Mouse (Mus musculus) hindbrain, embryonic 15.5 days (tissue): ENCODE measurements around the gene Gpatch3. TPM values are rescaled to one million over a fixed set of nuclear protein-coding genes. Genes with fewer than 3 reads are reported as not detected.

Source experiments
- ATAC-seq: fragments of 200-750 bp; cut with Nextera tagmentation; 2 replicates; pipeline ENCODE4 v1.8.0; 2017; ENCODE audit warnings: low read depth, moderate number of reproducible peaks, moderate TSS enrichment; ENCODE audit not compliant: low FRiP score
- H3K27ac ChIP-seq: fragments of 300-500 bp; sonication (generic); replicated peaks from 2 replicates; pipeline ENCODE4 v1.5.1; 2015; ENCODE audit warnings: mild to moderate bottlenecking, inconsistent platforms
- H3K27me3 ChIP-seq: fragments of 300-500 bp; sonication (generic); 2 replicates; pipeline ENCODE4 v1.6.1; 2015; ENCODE audit warnings: control low read depth, inconsistent platforms
- H3K36me3 ChIP-seq: fragments of 300-500 bp; sonication (generic); 2 replicates; pipeline ENCODE4 v1.6.1; 2015; ENCODE audit warnings: control low read depth, inconsistent platforms
- H3K4me1 ChIP-seq: fragments of 300-500 bp; sonication (generic); replicated peaks from 2 replicates; pipeline ENCODE4 v1.6.1; 2015; ENCODE audit warnings: control low read depth, inconsistent platforms
- H3K4me2 ChIP-seq: fragments of 300-500 bp; sonication (generic); 2 replicates; pipeline ENCODE4 v1.6.1; 2015; ENCODE audit warnings: moderate library complexity, mild to moderate bottlenecking, inconsistent platforms
- H3K4me3 ChIP-seq: fragments of 300-500 bp; sonication (generic); 2 replicates; pipeline ENCODE4 v1.5.1; 2015; ENCODE audit warnings: mild to moderate bottlenecking, inconsistent platforms
- H3K9ac ChIP-seq: fragments of 300-500 bp; sonication (generic); 2 replicates; pipeline ENCODE4 v1.6.1; 2015; ENCODE audit warnings: inconsistent platforms
- H3K9me3 ChIP-seq: fragments of 300-500 bp; sonication (generic); 2 replicates; pipeline ENCODE4 v1.6.1; 2016; ENCODE audit warnings: control low read depth, inconsistent platforms
- WGBS: fragments of 180-500 bp; shearing (Covaris S2); methylation state at CpG from one replicate; pipeline ENCODE4 v1.1.7; 2015; 5-methylcytosine and 5-hydroxymethylcytosine counted together
- polyA plus RNA-seq: library from polyadenylated mRNA; unstranded; fragments of >200 nt; fragmentation: Nextera tagmentation; extraction: Ambion mirVana; gene quantifications from 2 replicates; pipeline ENCODE4 v1.2.1, GENCODE M21; 2015

Gene Gpatch3
- polyA plus RNA-seq, 1 experiment from 2014 or later: 8.6 TPM

DNA sequence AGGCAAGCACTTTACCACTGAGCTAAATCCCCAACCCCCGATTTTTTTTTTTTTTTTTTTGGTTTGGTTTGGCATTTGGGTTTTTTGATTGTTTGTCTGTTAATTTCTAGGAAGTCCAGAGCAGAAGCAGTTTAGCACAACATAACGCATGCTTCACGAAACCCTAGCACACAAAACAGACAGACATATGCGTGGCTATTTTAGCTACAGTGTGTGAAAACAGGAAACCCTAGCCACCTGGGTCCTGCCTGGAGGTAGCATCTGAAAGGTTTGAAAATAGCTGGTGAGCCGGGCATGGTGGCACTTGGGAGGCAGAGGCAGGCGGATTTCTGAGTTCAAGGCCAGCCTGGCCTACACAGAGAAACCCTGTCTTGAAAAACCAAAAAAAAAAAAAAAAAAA is 21.5 kb downstream of the Gpatch3 start:
- Histone ChIP-seq H3K4me3 (no peak overlapping the region), H3K27me3 (peaks cover 32% of the 10 kb centered on the region), H3K4me1 (peaks cover 13% of the 10 kb centered on the region), H3K9ac (no peak overlapping the region), H3K9me3 (no peaks in the 10 kb centered on the region), H3K36me3 (peaks cover 8% of the 10 kb centered on the region), H3K27ac (no peak overlapping the region), H3K4me2 (no peak overlapping the region)
- no peak for ATAC-seq
- 89% methylated on average over 6 of the region's 6 CpGs for WGBS

DNA sequence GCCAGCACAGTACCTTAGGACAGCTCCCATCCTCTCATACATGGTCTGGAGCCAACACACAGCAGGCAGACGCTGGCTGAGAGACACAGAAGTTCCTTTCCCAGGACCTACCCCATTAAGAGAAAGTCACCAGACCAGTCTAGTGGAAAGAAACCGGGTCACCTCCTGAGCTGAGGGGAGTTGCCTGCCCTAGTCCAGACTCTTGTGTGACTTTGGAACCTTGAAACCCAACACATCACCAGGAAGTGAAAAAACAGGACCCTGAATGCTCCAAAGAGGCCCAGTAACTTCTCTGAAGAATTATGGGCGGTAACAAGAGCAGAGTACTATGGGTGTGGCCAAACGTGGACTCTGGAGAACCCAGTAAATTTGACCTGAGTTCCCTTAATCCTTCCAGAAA is 24.1 kb downstream of the Gpatch3 start:
- H3K36me3 ChIP-seq: peaks cover 2% of the 10 kb centered on the region; the same call in 1 of the 2 replicates
- H3K9me3 ChIP-seq: no peaks in the 10 kb centered on the region
- H3K9ac ChIP-seq: no peak overlapping the region
- WGBS: 49% methylated on average over 4 of the region's 4 CpGs
- peaks cover 16% of the 10 kb centered on the region for H3K4me1 ChIP-seq
- no peak for ATAC-seq
- H3K27me3 ChIP-seq: peaks cover 51% of the 10 kb centered on the region
- no peak overlapping the region for H3K27ac ChIP-seq
- no peak overlapping the region for H3K4me3 ChIP-seq
- H3K4me2 ChIP-seq: no peak overlapping the region

DNA sequence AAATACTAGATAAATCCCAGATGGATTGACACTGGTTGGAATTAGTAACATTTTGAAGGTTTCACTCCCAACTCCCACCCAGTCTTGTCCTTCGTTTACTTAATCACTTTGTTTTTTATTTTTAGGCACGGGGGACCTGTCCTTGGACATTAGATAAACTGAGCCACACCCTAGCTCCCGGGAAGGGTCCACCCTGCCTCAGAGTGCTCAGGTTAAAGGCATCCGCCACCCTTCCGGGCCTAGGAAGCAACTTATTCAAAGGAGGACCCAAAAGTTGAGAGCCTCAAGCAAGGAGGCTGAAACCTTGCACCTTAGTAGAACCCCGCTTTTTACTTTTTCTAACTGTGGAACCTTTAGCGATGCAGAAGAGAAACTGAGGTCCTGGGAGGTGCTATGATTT is 24.6 kb downstream of the Gpatch3 start:
- peak overlapping the region; percentile 34; the same call in 1 of the 2 replicates for H3K9ac ChIP-seq
- peaks cover 51% of the 10 kb centered on the region for H3K27me3 ChIP-seq
- H3K27ac ChIP-seq: no peak overlapping the region
- peak overlapping the region; percentile 46 for H3K4me3 ChIP-seq
- peaks cover 7% of the 10 kb centered on the region; the same call in 1 of the 2 replicates for H3K36me3 ChIP-seq
- WGBS: 35% methylated on average over 7 of the region's 7 CpGs
- ATAC-seq: no peak
- H3K9me3 ChIP-seq: no peaks in the 10 kb centered on the region
- H3K4me1 ChIP-seq: peaks cover 16% of the 10 kb centered on the region
- peak overlapping the region; percentile 89 for H3K4me2 ChIP-seq

DNA sequence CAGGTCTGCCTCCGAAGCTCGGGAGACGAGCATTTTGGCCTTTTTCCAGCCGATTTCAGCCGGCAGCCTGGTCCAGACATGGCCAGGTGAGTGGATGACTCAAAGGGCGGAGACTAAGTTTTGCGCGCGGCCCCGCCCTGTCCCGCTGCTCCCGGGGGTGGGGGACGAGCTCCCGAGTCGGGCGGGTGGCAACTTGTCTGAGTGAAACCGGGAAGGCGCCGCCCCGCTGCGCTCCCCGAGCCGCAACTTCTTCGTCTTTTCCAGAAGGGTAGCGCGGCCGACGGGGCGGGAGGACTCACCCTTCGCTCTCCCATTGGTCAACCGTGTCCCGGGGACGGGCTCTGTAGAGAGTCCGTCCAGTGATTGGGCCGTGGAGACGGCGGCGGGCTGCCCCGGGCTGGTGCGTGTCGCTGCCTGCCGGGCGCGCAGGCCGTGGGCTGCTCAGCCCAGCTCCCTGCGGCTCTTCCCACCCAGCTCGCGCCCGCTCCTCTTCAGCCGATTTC is 25.1 kb downstream of the Gpatch3 start:
- peak overlapping the region; percentile 89 for H3K4me2 ChIP-seq
- H3K4me3 ChIP-seq: peak overlapping the region; percentile 46
- no peaks in the 10 kb centered on the region for H3K9me3 ChIP-seq
- ATAC-seq: peak; percentile 90
- H3K27ac ChIP-seq: no peak overlapping the region
- peak overlapping the region; percentile 34; the same call in 1 of the 2 replicates for H3K9ac ChIP-seq
- H3K27me3 ChIP-seq: peaks cover 51% of the 10 kb centered on the region
- H3K36me3 ChIP-seq: peaks cover 7% of the 10 kb centered on the region; the same call in 1 of the 2 replicates
- under 1% methylated on average over 49 of the region's 50 CpGs for WGBS
- H3K4me1 ChIP-seq: peaks cover 16% of the 10 kb centered on the region

DNA sequence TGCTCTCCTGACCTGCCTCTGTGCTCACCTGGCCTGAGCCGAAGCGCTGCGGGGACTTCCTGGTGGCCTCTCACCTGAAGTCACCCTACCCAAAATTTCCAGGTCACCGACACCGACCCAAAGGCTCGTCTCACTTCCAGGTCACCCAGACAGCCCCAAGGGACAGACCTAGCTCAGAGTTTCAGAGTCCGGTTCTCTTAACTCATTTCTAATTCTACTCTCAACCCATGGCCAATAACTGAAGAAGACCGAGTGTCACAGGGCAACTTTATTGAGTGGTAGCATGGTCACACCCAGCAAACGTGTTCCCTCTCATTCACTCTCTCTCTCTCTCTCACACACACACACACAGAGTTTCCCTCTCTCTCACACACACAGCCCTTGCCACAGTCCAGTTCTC is 25.8 kb downstream of the Gpatch3 start:
- no peaks in the 10 kb centered on the region for H3K9me3 ChIP-seq
- no peak overlapping the region for H3K9ac ChIP-seq
- WGBS: 23% methylated on average over 9 of the region's 9 CpGs
- no peak for ATAC-seq
- peaks cover 7% of the 10 kb centered on the region; the same call in 1 of the 2 replicates for H3K36me3 ChIP-seq
- no peak overlapping the region for H3K27ac ChIP-seq
- peaks cover 51% of the 10 kb centered on the region for H3K27me3 ChIP-seq
- peaks cover 16% of the 10 kb centered on the region for H3K4me1 ChIP-seq
- peak overlapping the region; percentile 46; the same call in 1 of the 2 replicates for H3K4me3 ChIP-seq
- H3K4me2 ChIP-seq: peak overlapping the region; percentile 89

DNA sequence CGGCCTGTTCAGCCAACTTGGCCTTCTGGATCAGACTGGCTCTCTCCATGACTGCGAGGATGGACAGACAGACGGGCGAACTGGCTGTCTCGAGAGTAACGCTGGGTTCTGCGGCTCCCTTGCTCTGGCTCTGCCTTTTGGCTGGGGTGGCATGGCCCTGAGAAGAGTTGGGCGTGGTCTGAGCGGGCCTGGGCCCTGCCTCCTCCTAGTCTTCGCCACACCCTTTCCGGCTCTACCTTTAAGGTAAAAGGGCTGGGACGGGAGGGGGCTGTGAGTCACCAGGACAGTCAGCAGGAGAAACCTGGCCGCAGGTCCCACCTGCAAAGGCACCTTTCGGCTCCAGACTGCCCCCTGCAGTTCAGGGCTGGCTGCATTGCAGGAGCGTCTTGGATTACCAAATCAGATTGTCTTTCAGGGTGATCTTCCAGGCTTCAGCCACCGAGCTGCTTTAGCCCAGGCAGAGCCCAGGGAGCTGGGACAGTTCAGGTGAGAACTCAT is 27.2 kb downstream of the Gpatch3 start, which contains the start of gene Sfn:
Gene Sfn (minus strand): TSS at position 448 of the 498 bp plus-strand sequence.
- WGBS: 3% methylated on average over 16 of the region's 16 CpGs
- Histone ChIP-seq H3K4me2 (peak within 1 kb of the TSS; percentile 18; the same call in 1 of the 2 replicates), H3K9ac (no peak within 1 kb of the TSS), H3K4me3 (0 out of 2 replicates have a peak within 1 kb of the TSS, but pooled peaks have one; percentile 2), H3K27ac (no peak within 1 kb of the TSS), H3K36me3 (peaks cover 7% of the 10 kb centered on the region; the same call in 1 of the 2 replicates), H3K9me3 (no peaks in the 10 kb centered on the region), H3K27me3 (peaks cover 51% of the 10 kb centered on the region), H3K4me1 (peaks cover 16% of the 10 kb centered on the region)
- ATAC-seq: no peak

DNA sequence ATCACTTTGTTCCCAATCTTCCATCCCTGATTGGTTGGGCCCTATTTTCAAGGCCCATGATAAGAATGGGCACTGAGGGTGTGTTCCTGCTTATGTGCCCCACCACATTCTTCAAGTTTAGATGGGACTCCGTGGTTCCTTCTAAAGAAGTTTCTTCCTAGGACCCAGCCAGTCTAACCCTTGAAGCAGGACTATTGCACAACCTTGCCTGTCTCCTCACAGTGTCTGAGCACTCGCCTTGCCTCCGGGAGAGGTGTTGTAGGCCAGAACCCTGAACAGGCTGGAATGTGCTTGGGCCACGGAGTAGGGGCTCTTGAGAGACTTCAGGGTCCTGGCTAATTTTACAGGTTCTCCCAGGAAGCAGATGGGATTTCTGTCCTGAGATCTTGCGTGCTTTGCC is 28.5 kb downstream of the Gpatch3 start:
- Histone ChIP-seq H3K4me3 (no peak overlapping the region), H3K4me2 (no peak overlapping the region), H3K27ac (no peak overlapping the region), H3K27me3 (peaks cover 43% of the 10 kb centered on the region), H3K4me1 (peaks cover 16% of the 10 kb centered on the region), H3K9me3 (no peaks in the 10 kb centered on the region), H3K9ac (no peak overlapping the region), H3K36me3 (peaks cover 7% of the 10 kb centered on the region; the same call in 1 of the 2 replicates)
- WGBS: 89% methylated on average over 5 of the region's 5 CpGs
- ATAC-seq: no peak

DNA sequence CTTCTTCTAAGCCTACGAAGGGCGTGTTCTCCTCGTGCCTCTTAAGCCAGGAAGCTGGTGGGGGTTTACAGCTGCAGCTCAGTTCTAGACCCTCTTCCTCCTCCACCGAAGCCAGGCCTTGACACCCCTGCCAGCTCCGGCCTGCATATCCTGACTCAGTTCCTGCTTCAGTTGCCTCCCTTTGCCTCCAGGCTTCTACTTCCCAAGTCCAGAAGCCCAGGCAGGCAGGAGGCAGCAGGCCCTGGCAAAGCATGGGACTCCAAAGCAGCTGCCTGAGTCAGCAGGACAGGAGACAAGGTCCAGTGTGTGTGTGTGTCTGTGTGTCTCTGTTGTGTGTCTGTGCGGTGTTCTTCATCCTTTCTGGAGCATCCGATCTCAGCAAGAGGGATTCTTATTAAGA is 29.6 kb downstream of the Gpatch3 start:
- no peak for ATAC-seq
- H3K4me2 ChIP-seq: no peak overlapping the region
- H3K36me3 ChIP-seq: peaks cover 7% of the 10 kb centered on the region; the same call in 1 of the 2 replicates
- H3K4me1 ChIP-seq: peaks cover 15% of the 10 kb centered on the region
- peaks cover 32% of the 10 kb centered on the region for H3K27me3 ChIP-seq
- 92% methylated on average over 7 of the region's 7 CpGs for WGBS
- no peak overlapping the region for H3K27ac ChIP-seq
- H3K4me3 ChIP-seq: no peak overlapping the region
- no peaks in the 10 kb centered on the region for H3K9me3 ChIP-seq
- H3K9ac ChIP-seq: no peak overlapping the region

DNA sequence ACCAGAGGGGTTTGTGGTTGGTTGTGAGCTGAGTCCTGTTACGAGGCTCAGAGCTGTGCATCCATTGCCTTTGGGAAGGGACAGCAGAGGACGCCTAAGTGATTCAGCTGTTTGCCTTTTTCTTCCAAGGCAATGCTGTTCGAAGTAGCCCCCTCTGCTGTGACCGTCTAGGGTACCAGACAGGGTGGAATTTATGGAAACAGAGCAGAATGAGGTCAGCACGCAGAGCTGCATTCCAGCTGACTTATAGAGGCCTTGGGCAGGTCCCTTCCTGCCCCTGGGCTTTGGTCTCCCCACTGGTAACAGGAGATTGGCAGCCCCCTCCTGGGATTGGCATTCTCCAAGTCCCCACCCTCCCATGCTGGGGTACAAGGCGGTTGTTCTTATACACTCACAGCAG is 30.3 kb downstream of the Gpatch3 start:
- no peaks in the 10 kb centered on the region for H3K9me3 ChIP-seq
- no peak overlapping the region for H3K9ac ChIP-seq
- H3K4me1 ChIP-seq: peaks cover 8% of the 10 kb centered on the region
- H3K4me3 ChIP-seq: no peak overlapping the region
- peaks cover 25% of the 10 kb centered on the region for H3K27me3 ChIP-seq
- ATAC-seq: no peak
- H3K4me2 ChIP-seq: no peak overlapping the region
- no peak overlapping the region for H3K27ac ChIP-seq
- 60% methylated on average over 6 of the region's 6 CpGs for WGBS
- peaks cover 7% of the 10 kb centered on the region; the same call in 1 of the 2 replicates for H3K36me3 ChIP-seq

DNA sequence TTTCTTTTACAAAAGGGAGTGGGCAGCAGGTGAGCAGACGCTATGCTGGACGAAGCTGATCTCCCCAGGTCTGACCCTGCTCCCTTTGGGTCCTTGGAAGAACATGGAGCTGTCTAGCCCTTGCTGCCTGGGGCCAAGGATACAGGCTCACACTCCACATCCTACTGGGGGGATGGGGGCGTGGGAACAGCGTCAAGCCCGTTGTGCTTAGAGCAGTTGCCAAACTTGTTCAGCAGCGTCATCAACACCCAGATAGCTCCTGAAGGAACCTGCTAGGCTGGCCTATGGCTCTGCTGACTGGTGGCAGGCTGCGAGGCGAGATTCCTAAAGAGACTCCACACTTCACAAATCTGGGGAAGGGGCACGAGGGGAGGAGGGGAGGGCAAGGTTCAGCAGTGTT is 30.8 kb downstream of the Gpatch3 start:
- Histone ChIP-seq H3K4me1 (peaks cover 4% of the 10 kb centered on the region; the same call in 1 of the 2 replicates), H3K9ac (no peak overlapping the region), H3K27me3 (peaks cover 20% of the 10 kb centered on the region), H3K36me3 (peaks cover 7% of the 10 kb centered on the region; the same call in 1 of the 2 replicates), H3K27ac (no peak overlapping the region), H3K4me3 (no peak overlapping the region), H3K4me2 (no peak overlapping the region), H3K9me3 (no peaks in the 10 kb centered on the region)
- no peak for ATAC-seq
- 52% methylated on average over 9 of the region's 9 CpGs for WGBS

DNA sequence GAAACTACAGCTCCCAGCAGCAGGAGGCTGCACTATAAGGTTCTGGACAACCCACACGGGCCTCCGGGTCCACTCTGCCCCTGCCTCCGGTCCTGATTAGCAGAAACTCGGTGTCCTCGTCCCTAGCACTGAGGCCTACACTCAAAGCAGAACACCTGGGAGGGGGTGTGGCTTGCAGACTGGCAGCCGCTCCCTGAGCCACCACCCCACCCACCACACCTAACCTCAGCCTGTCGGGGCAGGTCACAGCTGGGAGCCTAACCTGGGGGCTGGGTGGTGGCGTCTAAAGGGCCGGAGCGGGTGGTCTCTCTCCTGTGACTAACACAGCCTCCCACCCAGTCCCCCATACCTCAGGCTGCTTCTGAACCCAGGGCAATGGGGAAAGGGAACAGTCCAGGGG is 32.7 kb downstream of the Gpatch3 start:
- peaks cover 10% of the 10 kb centered on the region for H3K27me3 ChIP-seq
- no peak overlapping the region for H3K4me3 ChIP-seq
- no peaks in the 10 kb centered on the region for H3K4me1 ChIP-seq
- WGBS: 83% methylated on average over 10 of the region's 10 CpGs
- H3K9me3 ChIP-seq: no peaks in the 10 kb centered on the region
- H3K27ac ChIP-seq: no peak overlapping the region
- peaks cover 19% of the 10 kb centered on the region for H3K36me3 ChIP-seq
- no peak for ATAC-seq
- H3K9ac ChIP-seq: no peak overlapping the region
- H3K4me2 ChIP-seq: no peak overlapping the region

DNA sequence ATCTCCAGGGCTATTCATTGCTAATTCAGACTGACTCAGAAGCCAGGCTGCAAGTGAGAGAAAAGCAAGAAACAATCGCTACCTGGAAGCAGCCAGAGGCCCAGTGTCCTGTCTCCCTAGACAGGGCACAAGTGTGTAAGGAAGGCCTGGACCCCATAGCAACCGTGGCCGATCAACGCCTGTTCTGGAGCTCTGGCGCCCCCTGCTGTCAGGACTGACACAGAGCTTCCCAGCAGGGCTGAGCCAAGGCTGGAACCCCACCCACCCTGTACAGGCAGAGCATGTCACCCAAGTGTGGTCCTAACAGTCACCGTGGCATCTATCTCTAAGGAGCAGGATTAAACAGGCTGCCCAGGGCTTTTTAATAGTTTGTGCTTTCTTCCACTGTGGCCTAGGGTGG is 35.2 kb downstream of the Gpatch3 start:
- Histone ChIP-seq H3K36me3 (peaks cover 29% of the 10 kb centered on the region), H3K9me3 (no peaks in the 10 kb centered on the region), H3K4me2 (no peak overlapping the region), H3K4me3 (no peak overlapping the region), H3K27ac (no peak overlapping the region), H3K9ac (no peak overlapping the region), H3K27me3 (no peaks in the 10 kb centered on the region), H3K4me1 (no peaks in the 10 kb centered on the region)
- 22% methylated on average over 6 of the region's 6 CpGs for WGBS
- ATAC-seq: no peak; the same call in 1 of the 2 replicates
